Mouse (Mus musculus) testis, adult 2 months (tissue): ENCODE results near the gene Ncoa1.

ENCODE experiments used
- CTCF ChIP-seq: fragments of 200-500 bp; IDR thresholded peaks from 2 replicates; pipeline ENCODE4 v1.5.1; 2012; ENCODE audit warnings: low read depth, mild to moderate bottlenecking, inconsistent platforms, low read length, moderate library complexity; ENCODE audit not compliant: control insufficient read depth, insufficient read depth, insufficient replicate concordance
- POLR2A ChIP-seq: fragments of 200-500 bp; IDR thresholded peaks from 2 replicates; pipeline ENCODE4 v1.6.1; 2012; ENCODE audit warnings: low read depth, mild to moderate bottlenecking, inconsistent platforms, low read length, moderate library complexity; ENCODE audit not compliant: control insufficient read depth

DNA sequence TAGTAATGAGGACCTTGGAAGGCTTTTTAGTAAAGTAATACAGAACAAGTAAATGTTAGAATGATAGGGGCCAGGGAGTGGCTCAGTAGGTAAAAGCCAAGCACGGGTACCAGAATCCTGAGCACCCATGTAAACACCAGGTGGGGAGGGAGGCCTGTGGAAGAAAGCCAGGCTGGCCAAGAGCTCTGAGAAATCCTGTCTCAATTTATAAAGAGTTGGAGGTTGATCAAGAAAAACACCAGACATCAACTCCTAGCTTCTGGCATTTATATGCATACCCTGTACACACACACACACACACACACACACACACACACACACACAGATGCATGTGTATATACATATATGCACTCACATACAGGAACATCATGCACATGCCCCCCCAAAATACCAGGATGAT, 14.6 kb downstream of the Ncoa1 start:
- TF ChIP-seq CTCF, result no peak
- no peak for TF ChIP-seq POLR2A
